Mouse (Mus musculus) urinary bladder, adult 2 months (tissue): ENCODE measurements around the gene Opcml. TPM values are rescaled to one million over a fixed set of nuclear protein-coding genes. Genes with fewer than 3 reads are reported as not detected.

Source experiments
- DNase-seq: peaks from one replicate; pipeline ENCODE4 v3.0.0; 2022; ENCODE audit warnings: low spot score
- polyA plus RNA-seq: library from polyadenylated mRNA; depleted of rRNA; stranded (reverse); fragments of >200 nt; gene quantifications from 2 replicates; pipeline ENCODE4 v1.2.3, GENCODE M21; 2012

The Opcml gene
- polyA plus RNA-seq, 1 experiment, result 1.4 TPM

GRCm38 (mm10) chr9:27830519-27830918 lies 39.9 kb downstream of the Opcml start:
- DNase-seq, result no peak

GRCm38 (mm10) chr9:27842806-27843205 lies 52.2 kb downstream of the Opcml start:
- no peak for DNase-seq

GRCm38 (mm10) chr9:27871624-27872023 lies 81.0 kb downstream of the Opcml start:
- DNase-seq, result no peak

GRCm38 (mm10) chr9:27889636-27890035 lies 99.1 kb downstream of the Opcml start:
- no peak for DNase-seq

- DNase-seq, result no peak
Observed at GRCm38 (mm10) chr9:27917250-27917649, 126.7 kb downstream of the Opcml start.

- DNase-seq, result no peak
Observed at GRCm38 (mm10) chr9:27923495-27923894, 132.9 kb downstream of the Opcml start.

GRCm38 (mm10) chr9:27923945-27924825 lies 133.6 kb downstream of the Opcml start:
- DNase-seq, result no peak

GRCm38 (mm10) chr9:27925650-27926049 lies 135.1 kb downstream of the Opcml start:
- no peak for DNase-seq

- no peak for DNase-seq
Observed at GRCm38 (mm10) chr9:27937253-27937652, 146.7 kb downstream of the Opcml start.

GRCm38 (mm10) chr9:27937660-27938059 lies 147.1 kb downstream of the Opcml start:
- no peak for DNase-seq

GRCm38 (mm10) chr9:27945323-27946010 lies 154.9 kb downstream of the Opcml start:
- DNase-seq, result no peak

- no peak for DNase-seq
Observed at GRCm38 (mm10) chr9:27951110-27951509, 160.5 kb downstream of the Opcml start.

GRCm38 (mm10) chr9:27961682-27962081 lies 171.1 kb downstream of the Opcml start:
- no peak for DNase-seq

- DNase-seq, result no peak
Observed at GRCm38 (mm10) chr9:27963385-27963784, 172.8 kb downstream of the Opcml start.

- DNase-seq, result no peak
Observed at GRCm38 (mm10) chr9:27964902-27965550, 174.5 kb downstream of the Opcml start.

- no peak for DNase-seq
Observed at GRCm38 (mm10) chr9:27968266-27968665, 177.7 kb downstream of the Opcml start.

GRCm38 (mm10) chr9:27972293-27972692 lies 181.7 kb downstream of the Opcml start:
- DNase-seq, result no peak

GRCm38 (mm10) chr9:27982576-27982975 lies 192.0 kb downstream of the Opcml start:
- DNase-seq, result no peak

- DNase-seq, result no peak
Observed at GRCm38 (mm10) chr9:27986604-27987588, 196.3 kb downstream of the Opcml start.

- DNase-seq, result no peak
Observed at GRCm38 (mm10) chr9:27991611-27992010, 201.0 kb downstream of the Opcml start.

GRCm38 (mm10) chr9:27996536-27996935 lies 206.0 kb downstream of the Opcml start:
- DNase-seq, result no peak
